Mouse (Mus musculus) ovary, adult 2 months (tissue): ENCODE results near the gene Olfr748. TPM values are rescaled to one million over a fixed set of nuclear protein-coding genes. Genes with fewer than 3 reads are reported as not detected.

Experiments
- polyA plus RNA-seq: library from polyadenylated mRNA; depleted of rRNA; stranded (reverse); fragments of >200 nt; gene quantifications from 2 replicates; pipeline ENCODE4 v1.2.3, GENCODE M21; 2012; rRNA removed

Olfr748 gene
- polyA plus RNA-seq: not detected in 2 replicates

GRCm38 (mm10) chr14:50707073-50707472 lies at the start of gene Olfr748:
Olfr748 (plus strand) TSS chr14:50707373.

GRCm38 (mm10) chr14:50693106-50693505 lies 14.1 kb upstream of the Olfr748 start, which contains the start of gene Olfr747:
Olfr747 (minus strand) TSS chr14:50693206.

GRCm38 (mm10) chr14:50744994-50745393 lies 37.8 kb downstream of the Olfr748 start, which contains the start of gene Olfr749:
Olfr749 (minus strand) TSS chr14:50745094.

Other genes with a start within 250 kb of the Olfr748 start
- not detected in 2 replicates for gene Olfr741, start 234.6 kb upstream of the Olfr748 start, polyA plus RNA-seq
- not detected in 2 replicates for gene Olfr742, start 203.8 kb upstream of the Olfr748 start, polyA plus RNA-seq
- not detected in 2 replicates for gene Olfr743, start 185.5 kb upstream of the Olfr748 start, polyA plus RNA-seq
- gene Olfr744, start 92.5 kb upstream of the Olfr748 start, polyA plus RNA-seq: not detected in 2 replicates
- not detected in 2 replicates for gene Olfr745, start 68.0 kb upstream of the Olfr748 start, polyA plus RNA-seq
- gene Olfr746, start 60.3 kb upstream of the Olfr748 start, polyA plus RNA-seq: not detected in 2 replicates
- not detected in 2 replicates for gene Olfr747, start 14.2 kb upstream of the Olfr748 start, polyA plus RNA-seq
- not detected in 2 replicates for gene Olfr749, start 37.7 kb downstream of the Olfr748 start, polyA plus RNA-seq
- 34.1 and 35.8 TPM in 2 replicates for gene Ttc5, start 78.1 kb downstream of the Olfr748 start, polyA plus RNA-seq
- gene Ccnb1ip1, start 100.4 kb downstream of the Olfr748 start, polyA plus RNA-seq: 0.12 TPM in 1 of 2 replicates, not detected in the other
- gene Parp2, start 100.5 kb downstream of the Olfr748 start, polyA plus RNA-seq: 9.4 and 12.8 TPM in 2 replicates
- 31.4 and 33.2 TPM in 2 replicates for gene Tep1, start 163.2 kb downstream of the Olfr748 start, polyA plus RNA-seq
- gene Klhl33, start 190.1 kb downstream of the Olfr748 start, polyA plus RNA-seq: 0.29 and 0.79 TPM in 2 replicates
- 182 and 229 TPM in 2 replicates for gene Osgep, start 217.5 kb downstream of the Olfr748 start, polyA plus RNA-seq
- gene Apex1, start 217.6 kb downstream of the Olfr748 start, polyA plus RNA-seq: 48.2 and 69.0 TPM in 2 replicates
- 108 and 127 TPM in 2 replicates for gene Pip4p1, start 223.5 kb downstream of the Olfr748 start, polyA plus RNA-seq
- gene Pnp, start 223.7 kb downstream of the Olfr748 start, polyA plus RNA-seq: 26.6 and 29.7 TPM in 2 replicates
- 2.0 TPM in 1 of 2 replicates, not detected in the other for gene Gm49342, start 237.1 kb downstream of the Olfr748 start, polyA plus RNA-seq
- 0.19 and 0.47 TPM in 2 replicates for gene Pnp2, start 248.6 kb downstream of the Olfr748 start, polyA plus RNA-seq